Comparison of ENCODE assay signal across 8 mouse cellular contexts in genomic region chr3:65957271-65958101, GRCm38 (mm10). TPM values are rescaled to one million over a fixed set of nuclear protein-coding genes. Genes with fewer than 3 reads are reported as not detected.
DNase-seq lines count a peak whose midpoint lies in the region; ATAC-seq and TF ChIP-seq lines count a peak whose summit lies in the region.

No protein-coding gene starts in this region.

- no peaks in the 10 kb centered on the region for H3K9me3 ChIP-seq in hindbrain, embryonic 12.5 days (replicated peaks)

- H3K36me3 ChIP-seq in hindbrain, embryonic 12.5 days, result peaks cover 21% of the 10 kb centered on the region

- peaks cover 31% of the 10 kb centered on the region for H3K4me1 ChIP-seq in hindbrain, embryonic 12.5 days

- whole genome bisulfite sequencing in hindbrain, embryonic 12.5 days, result under 1% methylated on average over 69 of the region's 94 CpGs

- CTCF ChIA-PET in Patski (lab: Charles Lee), result interaction anchor here (0.7 to 6.8 kb wide), 4 partner anchors 12 to 28 kb away, joined by 3 to 33 read pairs (median 5); no protein-coding TSS in a partner anchor

- H3K27me3 ChIP-seq in Patski, result no peaks in the 10 kb centered on the region
- H3K27me3 ChIP-seq in hindbrain, embryonic 12.5 days, result no peaks in the 10 kb centered on the region

- peak overlapping the region; percentile 99 for H3K4me3 ChIP-seq in hindbrain, embryonic 12.5 days

- POLR2A ChIA-PET in Patski (lab: Charles Lee), result interaction anchor here (1.0 to 3.3 kb wide), 9 partner anchors 8 to 323 kb away, joined by 3 to 46 read pairs (median 5); no protein-coding TSS in a partner anchor

- in situ Hi-C loops in Patski (cut with MboI; ENCODE audit: low pct_unique_long_range_greater_than_20kb), result loop anchor here (25.0 kb wide), 1 partner anchor 1030 kb away; the partner anchor contains the start of genes Rsrc1 and Shox2

- peak overlapping the region; percentile 100 for H3K27ac ChIP-seq in hindbrain, embryonic 12.5 days

- peak; percentile 48 for TF ChIP-seq CTCF in Patski (IDR thresholded peaks at IDR 0.05)

- peak; percentile 77 for ATAC-seq in Patski
- ATAC-seq in hindbrain, embryonic 12.5 days (ENCODE audit: low FRiP score), result peak; percentile 84

- peak overlapping the region; percentile 100 for H3K9ac ChIP-seq in hindbrain, embryonic 12.5 days

- peak overlapping the region; percentile 84 for H3K4me2 ChIP-seq in hindbrain, embryonic 12.5 days (replicated peaks)

- DNase-seq in Patski (ENCODE audit: low read depth, low spot score), result no peak
- DNase-seq in cerebellum, adult 9-11 months, result peak; percentile 68
- peak; percentile 28 to 30 for DNase-seq in frontal cortex, postnatal 14 days (ENCODE audit: low spot score in 2 of 2)
- DNase-seq in layer of hippocampus, postnatal 25 days (ENCODE audit: extremely low spot score in 1 of 2, low spot score in 1 of 2), result peak; percentile 32 to 33
- peak; percentile 76 to 77 for DNase-seq in lung, postnatal 4 days
- DNase-seq in right cerebral cortex, adult 18-20 months, result peak; percentile 46
- peak; percentile 64 for DNase-seq in urinary bladder, postnatal 14 days (ENCODE audit: low spot score)

RNA-seq across cellular contexts. Expression of gene Ccnl1, which starts 0.6 kb away (rescaled TPM):
- 92.3 TPM for polyA plus RNA-seq in Patski (2021)
- polyA plus RNA-seq in hindbrain, embryonic 12.5 days (2016; fragmentation: Nextera tagmentation; extraction: Ambion mirVana), result 122 and 123 TPM in 2 replicates
- 10 to 100 TPM; 50.5 to 61.3 TPM for total RNA-seq in layer of hippocampus, postnatal 25 days (2021)
